9 mouse cellular contexts compared by ENCODE assay signal in the genomic region with DNA sequence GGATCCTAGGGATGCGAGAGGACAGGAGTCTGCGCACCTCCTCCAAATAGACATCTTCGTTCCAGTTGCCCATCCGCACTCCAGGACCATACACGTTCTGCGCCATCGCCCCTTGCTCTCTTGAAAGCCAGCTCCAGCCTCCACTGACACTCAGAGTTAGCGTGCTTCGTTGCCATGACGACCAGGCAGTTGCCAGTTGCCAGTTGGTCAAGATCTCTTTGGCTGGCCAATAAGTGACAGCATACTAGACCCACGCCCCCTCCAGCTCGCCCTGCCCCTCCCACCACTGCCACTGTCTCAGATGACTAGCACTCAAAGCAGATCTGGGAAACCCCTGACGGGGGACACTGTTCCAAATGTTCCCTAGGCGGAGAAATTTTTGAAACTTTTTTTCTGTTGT. TPM values are rescaled to one million over a fixed set of nuclear protein-coding genes. Genes with fewer than 3 reads are reported as not detected.
DNase-seq lines count a peak whose midpoint lies in the region; ATAC-seq lines count a peak whose summit lies in the region.
"Had no signal": no experiment of that assay in that cellular context is flagged by ENCODE, and none has a peak within 500 bp of the region (broad histone marks: within the 10 kb centered on the region; RNA-seq: fewer than 3 reads in every experiment).

A gene (minus strand): TSS at position 176 of the 400 bp plus-strand sequence.

- ATAC-seq in heart, embryonic 11.5 days (replicated peaks; ENCODE audit: insufficient number of reproducible peaks, low FRiP score, low TSS enrichment) = peak; percentile 76
- peak; percentile 97 for ATAC-seq in forebrain, embryonic 12.5 days (ENCODE audit: low FRiP score)
- ATAC-seq in midbrain, embryonic 11.5 days (ENCODE audit: low FRiP score) = peak; percentile 99
- no peak for ATAC-seq in activated CD4-positive, CD25-positive, alpha-beta regulatory T cell, adult 4 months

- H3K4me1 ChIP-seq in heart, embryonic 11.5 days (ENCODE audit: control insufficient read depth, insufficient read depth, low read length) = peaks cover 9% of the 10 kb centered on the region
- H3K4me1 ChIP-seq in forebrain, embryonic 12.5 days = peaks cover 8% of the 10 kb centered on the region
- H3K4me1 ChIP-seq in midbrain, embryonic 11.5 days (ENCODE audit: control insufficient read depth, insufficient read depth, low read length) = no peaks in the 10 kb centered on the region; the same call in none of the 2 replicates

- H3K4me3 ChIP-seq in heart, embryonic 11.5 days (ENCODE audit: low read depth, low read length) = no peak within 1 kb of the TSS
- no peak within 1 kb of the TSS for H3K4me3 ChIP-seq in forebrain, embryonic 12.5 days (replicated peaks)
- H3K4me3 ChIP-seq in midbrain, embryonic 11.5 days (ENCODE audit: low read depth, low read length) = no peak within 1 kb of the TSS

- H3K4me2 ChIP-seq in heart, embryonic 11.5 days = peak within 1 kb of the TSS; percentile 51
- H3K4me2 ChIP-seq in forebrain, embryonic 12.5 days = peak within 1 kb of the TSS; percentile 30
- H3K4me2 ChIP-seq in midbrain, embryonic 11.5 days = peak within 1 kb of the TSS; percentile 34; the same call in 1 of the 2 replicates

- WGBS in heart, embryonic 11.5 days (ENCODE audit: insufficient replicate concordance) = 9% methylated on average over 14 of the region's 14 CpGs
- WGBS in forebrain, embryonic 12.5 days = 4% methylated on average over 14 of the region's 14 CpGs
- 3% methylated on average over 14 of the region's 14 CpGs for WGBS in midbrain, embryonic 11.5 days

- H3K36me3 ChIP-seq in heart, embryonic 11.5 days (ENCODE audit: control insufficient read depth, insufficient read depth, low read length) = no peaks in the 10 kb centered on the region
- H3K36me3 ChIP-seq in forebrain, embryonic 12.5 days (replicated peaks) = no peaks in the 10 kb centered on the region
- H3K36me3 ChIP-seq in midbrain, embryonic 11.5 days (ENCODE audit: control insufficient read depth, insufficient read depth, low read length) = no peaks in the 10 kb centered on the region

- H3K9me3 ChIP-seq in heart, embryonic 11.5 days (replicated peaks; ENCODE audit: control insufficient read depth, low read length) = no peaks in the 10 kb centered on the region
- no peaks in the 10 kb centered on the region for H3K9me3 ChIP-seq in forebrain, embryonic 12.5 days
- no peaks in the 10 kb centered on the region for H3K9me3 ChIP-seq in midbrain, embryonic 11.5 days (ENCODE audit: control insufficient read depth, low read length)

- H3K9ac ChIP-seq in heart, embryonic 11.5 days (ENCODE audit: low read depth, low read length) = no peak within 1 kb of the TSS
- H3K9ac ChIP-seq in forebrain, embryonic 12.5 days = no peak within 1 kb of the TSS
- H3K9ac ChIP-seq in midbrain, embryonic 11.5 days (ENCODE audit: low read length) = no peak within 1 kb of the TSS

- no peak within 1 kb of the TSS for H3K27ac ChIP-seq in heart, embryonic 11.5 days (ENCODE audit: low read depth, low read length)
- H3K27ac ChIP-seq in forebrain, embryonic 12.5 days = no peak within 1 kb of the TSS
- H3K27ac ChIP-seq in midbrain, embryonic 11.5 days (ENCODE audit: low read depth, low read length) = no peak within 1 kb of the TSS

- no peak for DNase-seq in heart, adult 8-10 months (ENCODE audit: low spot score)
- peak; percentile 81 for DNase-seq in Muller cell, postnatal 12 days (ENCODE audit: inconsistent ontology term)
- peak; percentile 80 to 86 for DNase-seq in kidney, postnatal 4 days
- peak; percentile 96 for DNase-seq in midbrain, embryonic 11.5 days (ENCODE audit: low spot score, missing footprints)
- no peak for DNase-seq in spleen, postnatal 4 days (ENCODE audit: low spot score in 2 of 2)

- H3K27me3 ChIP-seq in heart, embryonic 11.5 days (ENCODE audit: control insufficient read depth, insufficient read depth, low read length) = no peaks in the 10 kb centered on the region
- no peaks in the 10 kb centered on the region for H3K27me3 ChIP-seq in forebrain, embryonic 12.5 days
- H3K27me3 ChIP-seq in midbrain, embryonic 11.5 days (ENCODE audit: control insufficient read depth, insufficient read depth, low read length) = no peaks in the 10 kb centered on the region

RNA-seq across cellular contexts. Expression of the gene that starts here (rescaled TPM):
- polyA plus RNA-seq in heart, embryonic 11.5 days (2014; fragmentation: Nextera tagmentation; extraction: Ambion mirVana) = 3.6 and 5.2 TPM in 2 replicates
- total RNA-seq in heart, adult 8-10 months (2022) = not detected
- polyA plus RNA-seq in forebrain, embryonic 12.5 days (2016; fragmentation: Nextera tagmentation; extraction: Ambion mirVana) = 0.28 and 0.49 TPM in 2 replicates
- polyA plus RNA-seq in midbrain, embryonic 11.5 days (2014; fragmentation: Nextera tagmentation; extraction: Ambion mirVana) = not detected in 2 replicates
- polyA plus RNA-seq in activated CD4-positive, CD25-positive, alpha-beta regulatory T cell, adult 4 months (2017; shearing (Covaris generic)) = not detected
- total RNA-seq: liver, adult 2 months had no signal
- polyA plus RNA-seq: liver, adult 2 months had no signal

Comparison
In these comparisons a context has a peak if more than half of its experiments do, and no peak if none do; other contexts are left out.
1. Peak in ATAC-seq and H3K4me2 ChIP-seq in forebrain, embryonic 12.5 days; RNA of the gene not detected or under 1 TPM.
2. Peak in DNase-seq, ATAC-seq and H3K4me2 ChIP-seq in midbrain, embryonic 11.5 days; RNA of the gene not detected or under 1 TPM.
3. DNase-seq: peak in Muller cell, postnatal 12 days (single experiment) and kidney, postnatal 4 days (2 of 2); none in heart, adult 8-10 months (single experiment) and spleen, postnatal 4 days (0 of 2).
4. Peak in every context shown above with its lines, with median percentiles within 50 percentile points of each other: H3K4me2 ChIP-seq.